Mouse (Mus musculus) frontal cortex, adult 2 months (tissue): ENCODE measurements around the gene Ifng. TPM values are rescaled to one million over a fixed set of nuclear protein-coding genes. Genes with fewer than 3 reads are reported as not detected.
"Not testable (repeated sequence)": the region's sequence is repeated elsewhere in the genome, so short reads cannot be mapped to it uniquely, and the experiment has no call there.

Experiments
- DNase-seq, 2 experiments: peaks; one replicate each; pipeline ENCODE4 v3.0.0; 2022; ENCODE audit warnings: low spot score in 1 of 2; ENCODE audit errors: extremely low spot score in 1 of 2
- polyA plus RNA-seq: library from polyadenylated mRNA; depleted of rRNA; stranded (reverse); fragments of >200 nt; gene quantifications from 2 replicates; pipeline ENCODE4 v1.2.3, GENCODE M21; 2012; rRNA removed

The Ifng gene
- 0.10 TPM in 1 of 2 replicates, not detected in the other for polyA plus RNA-seq

DNA sequence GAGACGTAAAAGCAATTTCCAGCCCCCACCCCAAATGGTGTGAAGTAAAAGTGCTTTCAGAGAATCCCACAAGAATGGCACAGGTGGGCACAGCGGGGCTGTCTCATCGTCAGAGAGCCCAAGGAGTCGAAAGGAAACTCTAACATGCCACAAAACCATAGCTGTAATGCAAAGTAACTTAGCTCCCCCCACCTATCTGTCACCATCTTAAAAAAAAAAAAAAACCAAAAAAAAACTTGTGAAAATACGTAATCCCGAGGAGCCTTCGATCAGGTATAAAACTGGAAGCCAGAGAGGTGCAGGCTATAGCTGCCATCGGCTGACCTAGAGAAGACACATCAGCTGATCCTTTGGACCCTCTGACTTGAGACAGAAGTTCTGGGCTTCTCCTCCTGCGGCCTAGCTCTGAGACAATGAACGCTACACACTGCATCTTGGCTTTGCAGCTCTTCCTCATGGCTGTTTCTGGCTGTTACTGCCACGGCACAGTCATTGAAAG, at the start of gene Ifng:
Ifng (plus strand) TSS at position 305 of the 499 bp plus-strand sequence.
- DNase-seq: no peak

DNA sequence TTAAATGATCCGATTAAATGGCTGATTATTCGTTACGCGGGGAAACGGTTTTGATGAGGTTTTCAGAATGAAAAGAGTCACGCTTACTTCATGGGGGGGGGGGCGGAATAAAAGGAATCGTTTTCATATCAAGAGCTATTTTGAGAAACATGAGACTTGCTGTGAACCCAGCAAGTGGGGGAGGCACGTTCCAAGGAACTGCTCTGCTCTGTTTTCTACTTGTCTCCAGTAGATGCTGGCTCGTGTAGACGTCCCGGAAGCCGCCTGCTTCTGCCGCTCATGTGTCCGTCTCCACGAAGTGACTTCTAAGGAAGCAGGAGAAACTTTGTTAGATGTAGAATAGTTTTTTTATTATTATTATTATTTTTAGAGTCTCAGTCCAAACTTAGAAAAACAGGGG, 40.9 kb upstream of the Ifng start:
- DNase-seq: peak in 1 of 2 experiments; percentile 17

DNA sequence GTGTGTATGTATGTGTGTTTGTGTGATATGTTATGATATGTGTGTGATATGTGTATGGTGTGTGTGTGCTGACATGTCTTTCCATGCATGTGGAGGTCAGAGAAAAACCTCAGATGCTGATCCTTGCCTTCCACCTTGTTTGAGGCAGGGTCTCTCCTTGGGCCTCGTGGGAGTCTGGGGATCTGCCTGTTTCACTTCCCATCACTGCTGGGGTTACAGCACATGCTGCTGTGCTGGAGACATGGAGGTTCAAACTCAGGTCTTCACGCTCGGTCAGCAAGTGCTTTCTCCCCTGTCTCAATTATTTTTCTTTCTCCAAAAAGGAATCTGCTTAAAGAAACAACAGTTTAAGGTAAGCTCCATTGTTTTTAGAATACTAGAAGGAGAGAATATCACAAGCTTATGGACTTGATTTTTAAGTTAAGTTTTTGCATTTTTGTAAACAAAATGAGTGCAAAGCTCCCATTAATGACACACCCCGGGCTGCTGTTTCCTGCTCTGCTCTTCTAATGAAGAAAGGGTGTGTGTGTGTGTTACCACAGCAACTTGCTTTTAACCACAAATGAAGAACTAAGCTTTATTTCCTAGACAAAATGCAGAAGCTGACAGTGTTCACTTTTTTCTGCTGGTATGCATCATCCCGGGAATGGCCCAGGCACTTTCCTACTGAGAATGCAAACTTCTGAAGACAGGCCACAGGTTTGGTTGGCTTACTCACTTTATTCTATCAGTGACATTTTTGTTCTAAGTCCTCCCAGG, 34.2 kb upstream of the Ifng start:
- DNase-seq: no peak

DNA sequence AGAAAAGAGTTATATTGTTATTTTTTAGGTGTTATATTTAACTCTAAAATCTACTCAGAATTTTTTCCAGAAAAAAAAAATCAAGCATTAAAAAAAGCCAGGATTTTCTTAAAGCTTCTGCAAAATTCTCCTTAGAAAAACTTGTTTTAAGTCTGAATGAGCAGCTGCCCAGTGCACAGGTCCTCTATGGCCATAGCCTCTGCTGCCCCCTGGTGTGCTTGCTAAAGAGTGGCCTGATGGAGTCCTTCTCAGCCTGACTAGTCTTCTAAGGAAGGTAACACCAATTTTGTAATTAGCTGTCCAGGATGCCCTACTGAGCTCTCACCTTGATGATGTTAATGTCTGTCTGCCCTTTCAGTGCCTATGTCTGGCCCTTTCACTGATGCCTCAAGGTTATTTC, 29.5 kb upstream of the Ifng start:
- no peak for DNase-seq

DNA sequence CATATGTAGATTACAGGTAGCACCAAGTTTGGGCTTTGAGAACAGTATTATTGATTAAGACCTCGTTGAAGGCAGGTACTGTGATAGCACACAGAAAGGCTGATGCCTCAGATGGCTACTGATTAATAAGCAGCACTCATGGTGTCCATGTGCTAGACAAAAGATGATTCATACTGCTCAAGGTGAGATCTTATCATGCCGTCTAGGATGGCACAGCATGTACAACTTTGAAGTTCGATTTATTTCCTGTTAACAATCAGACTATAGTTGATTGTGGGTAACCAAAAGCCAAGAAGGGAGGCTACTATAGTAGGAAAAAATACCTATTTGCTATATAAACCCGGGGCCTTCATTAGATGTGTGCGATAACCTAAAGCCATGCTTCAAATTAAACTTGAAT, 28.1 kb upstream of the Ifng start:
- DNase-seq: no peak

DNA sequence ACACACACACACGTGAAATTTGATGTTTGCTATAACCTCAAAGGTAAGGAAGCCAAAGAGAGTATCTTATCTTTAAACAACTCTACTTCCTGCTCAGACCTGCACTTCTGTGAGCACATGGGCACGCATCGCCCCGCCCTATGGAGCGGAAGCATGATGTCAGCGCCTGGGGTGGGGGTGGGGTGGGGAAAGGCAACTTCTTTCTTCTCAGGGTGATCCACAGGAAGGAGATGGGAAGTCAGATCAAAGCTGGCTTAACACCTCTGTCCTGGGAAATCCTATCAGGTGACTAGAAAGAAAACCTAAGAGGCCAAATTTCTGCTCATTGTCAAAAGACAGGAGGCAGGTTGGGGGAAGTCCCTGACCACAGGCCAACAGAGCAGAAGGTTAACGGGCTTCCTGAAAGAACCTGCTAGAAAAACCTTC, 21.8 kb upstream of the Ifng start:
- DNase-seq: no peak

DNA sequence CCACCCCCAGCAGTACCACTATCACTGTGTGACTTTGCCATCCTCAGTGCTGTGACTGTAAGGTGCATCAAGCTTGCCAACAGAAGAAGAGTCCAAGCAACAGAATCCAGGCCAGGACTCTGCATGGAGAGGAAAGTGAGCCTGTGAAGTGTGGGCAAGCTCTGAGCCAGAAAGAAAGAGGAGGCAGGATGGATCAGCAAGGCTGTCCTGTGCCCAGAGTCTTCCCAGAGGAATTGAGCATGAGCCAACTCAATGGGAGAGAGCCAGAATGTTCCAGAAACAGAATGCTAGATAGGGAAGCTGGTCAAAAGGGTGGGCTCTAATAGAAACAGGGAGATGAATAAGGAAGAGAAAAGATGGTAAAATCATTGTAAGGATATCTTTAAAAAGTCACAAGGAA, 19.9 kb upstream of the Ifng start:
- DNase-seq: no peak

DNA sequence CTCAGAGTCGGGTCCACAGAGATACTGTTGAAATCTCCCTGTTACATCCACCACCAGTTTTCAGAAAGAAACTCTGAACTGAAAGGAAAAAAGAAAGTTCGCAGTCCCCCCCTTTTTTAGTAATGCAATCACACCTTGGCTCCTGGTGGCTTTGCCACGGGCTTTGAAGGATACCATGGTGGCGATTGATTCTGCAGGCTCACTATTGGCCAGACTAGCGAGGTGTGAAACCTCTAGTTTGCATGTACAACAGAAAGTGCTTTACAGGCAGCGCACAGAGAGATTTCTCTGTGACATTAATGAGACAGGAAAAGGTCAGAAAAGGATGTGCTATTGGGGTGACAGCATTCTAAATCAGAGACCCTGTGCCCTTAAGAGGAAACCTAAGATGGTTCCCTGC, 5.3 kb upstream of the Ifng start:
- DNase-seq: no peak

DNA sequence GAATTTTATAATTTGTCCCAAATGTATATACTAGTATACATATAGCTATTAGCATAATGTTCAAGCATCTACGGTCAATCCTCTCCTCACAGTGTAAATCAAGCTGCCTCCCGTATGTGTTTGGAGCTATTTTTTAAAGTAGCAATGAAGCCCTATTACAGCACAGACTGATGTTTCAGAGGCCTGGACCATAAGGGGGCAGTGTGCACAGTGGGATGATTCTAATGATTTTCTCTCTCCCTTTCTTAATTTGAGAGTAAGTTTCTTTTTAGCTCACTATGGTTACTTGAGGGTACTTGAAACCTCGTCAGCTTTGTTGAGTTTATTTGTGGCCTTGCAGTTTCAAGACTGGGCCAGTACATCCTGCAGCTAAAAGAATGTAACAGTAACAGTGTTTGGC, 1.1 kb downstream of the Ifng start:
- DNase-seq: peak in 1 of 2 experiments; percentile 39

DNA sequence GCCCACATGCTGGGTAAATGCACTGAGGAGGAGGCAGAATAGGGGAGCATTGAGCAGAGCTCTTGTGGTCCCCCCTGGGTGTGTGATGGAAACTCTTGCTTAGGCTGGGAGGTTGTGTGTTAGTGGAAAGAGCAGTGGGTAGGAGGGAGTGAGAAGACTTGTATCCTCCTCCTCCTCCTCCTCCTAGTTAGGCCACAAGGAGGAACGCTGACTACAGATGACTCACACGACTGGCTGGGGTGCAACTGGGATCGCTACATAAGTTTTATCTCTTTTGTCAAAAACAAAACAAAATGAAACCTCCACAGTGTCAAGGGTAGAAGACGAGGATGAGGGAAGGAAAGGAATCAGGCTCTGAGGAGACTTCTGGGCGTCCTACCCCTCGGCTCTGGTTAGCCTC, 2.2 kb downstream of the Ifng start:
- DNase-seq: peak in 1 of 2 experiments; percentile 9

DNA sequence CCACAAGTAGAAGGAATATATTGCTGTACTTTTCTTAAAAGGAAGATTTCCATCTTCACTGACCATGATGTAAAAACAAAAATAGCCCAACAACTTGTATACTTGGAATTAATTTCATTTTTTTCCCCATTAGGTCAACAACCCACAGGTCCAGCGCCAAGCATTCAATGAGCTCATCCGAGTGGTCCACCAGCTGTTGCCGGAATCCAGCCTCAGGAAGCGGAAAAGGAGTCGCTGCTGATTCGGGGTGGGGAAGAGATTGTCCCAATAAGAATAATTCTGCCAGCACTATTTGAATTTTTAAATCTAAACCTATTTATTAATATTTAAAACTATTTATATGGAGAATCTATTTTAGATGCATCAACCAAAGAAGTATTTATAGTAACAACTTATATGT, 4.2 kb downstream of the Ifng start:
- DNase-seq: no peak

DNA sequence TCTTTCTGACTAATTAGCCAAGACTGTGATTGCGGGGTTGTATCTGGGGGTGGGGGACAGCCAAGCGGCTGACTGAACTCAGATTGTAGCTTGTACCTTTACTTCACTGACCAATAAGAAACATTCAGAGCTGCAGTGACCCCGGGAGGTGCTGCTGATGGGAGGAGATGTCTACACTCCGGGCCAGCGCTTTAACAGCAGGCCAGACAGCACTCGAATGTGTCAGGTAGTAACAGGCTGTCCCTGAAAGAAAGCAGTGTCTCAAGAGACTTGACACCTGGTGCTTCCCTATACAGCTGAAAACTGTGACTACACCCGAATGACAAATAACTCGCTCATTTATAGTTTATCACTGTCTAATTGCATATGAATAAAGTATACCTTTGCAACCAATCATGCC, 4.7 kb downstream of the Ifng start:
- DNase-seq: no peak

DNA sequence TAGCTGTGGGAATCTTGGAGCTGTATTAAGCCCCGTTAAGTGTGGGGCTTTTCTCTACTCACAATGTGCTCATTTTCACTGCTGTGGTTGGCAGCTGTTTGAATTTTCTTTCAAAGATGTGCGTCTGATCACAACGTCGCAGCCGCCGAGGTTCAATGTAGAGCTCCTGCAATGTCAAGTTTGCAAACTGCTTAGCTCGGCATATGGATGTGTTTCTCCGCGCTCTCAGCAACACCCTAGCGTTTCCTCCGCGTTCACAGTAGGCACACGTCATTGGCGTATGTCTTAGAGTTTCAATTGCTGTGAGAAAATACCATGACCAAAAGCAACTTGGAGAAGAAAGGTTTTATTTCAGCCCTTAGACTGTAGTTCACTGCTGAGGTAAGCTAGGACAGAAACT, 5.1 kb downstream of the Ifng start:
- DNase-seq: peak in 1 of 2 experiments; percentile 29

DNA sequence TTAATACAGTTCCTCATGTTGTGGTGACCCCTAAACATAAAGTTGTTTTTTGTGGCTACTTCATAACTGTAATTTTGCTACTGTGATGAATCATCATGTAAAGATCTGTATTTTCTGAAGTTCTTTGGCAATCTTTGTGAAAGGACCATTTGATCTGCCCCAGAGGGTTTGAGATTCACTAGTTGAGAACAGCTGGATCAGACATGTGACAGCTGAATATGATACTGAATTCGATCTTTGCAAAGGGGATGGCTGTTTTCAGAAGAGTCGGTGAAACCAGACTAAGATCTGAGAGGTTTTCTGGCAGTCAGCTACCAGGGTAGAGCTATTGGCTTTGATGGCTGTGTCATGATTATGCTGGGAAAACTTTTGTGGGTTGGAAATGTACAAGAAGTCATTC, 10.9 kb downstream of the Ifng start:
- no peak for DNase-seq

DNA sequence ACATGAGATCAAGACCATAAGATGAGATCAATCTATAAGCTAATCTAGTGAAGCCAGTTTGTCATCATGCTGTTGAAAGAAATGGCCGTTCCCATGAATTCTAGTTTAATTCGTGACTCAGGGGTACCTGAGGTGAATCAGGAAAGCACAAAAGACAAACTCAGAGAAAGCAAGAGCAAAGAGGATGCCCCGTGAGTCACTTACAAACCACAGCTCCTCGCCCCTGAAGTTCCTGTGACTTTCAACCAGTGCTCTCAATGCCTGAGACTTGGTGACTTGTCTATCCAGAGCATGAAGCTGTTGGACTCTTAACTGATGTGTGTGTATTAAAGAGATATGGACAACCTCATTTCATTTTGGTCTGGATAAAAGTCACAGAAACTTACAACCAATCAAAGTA, 17.9 kb downstream of the Ifng start:
- DNase-seq: no peak

DNA sequence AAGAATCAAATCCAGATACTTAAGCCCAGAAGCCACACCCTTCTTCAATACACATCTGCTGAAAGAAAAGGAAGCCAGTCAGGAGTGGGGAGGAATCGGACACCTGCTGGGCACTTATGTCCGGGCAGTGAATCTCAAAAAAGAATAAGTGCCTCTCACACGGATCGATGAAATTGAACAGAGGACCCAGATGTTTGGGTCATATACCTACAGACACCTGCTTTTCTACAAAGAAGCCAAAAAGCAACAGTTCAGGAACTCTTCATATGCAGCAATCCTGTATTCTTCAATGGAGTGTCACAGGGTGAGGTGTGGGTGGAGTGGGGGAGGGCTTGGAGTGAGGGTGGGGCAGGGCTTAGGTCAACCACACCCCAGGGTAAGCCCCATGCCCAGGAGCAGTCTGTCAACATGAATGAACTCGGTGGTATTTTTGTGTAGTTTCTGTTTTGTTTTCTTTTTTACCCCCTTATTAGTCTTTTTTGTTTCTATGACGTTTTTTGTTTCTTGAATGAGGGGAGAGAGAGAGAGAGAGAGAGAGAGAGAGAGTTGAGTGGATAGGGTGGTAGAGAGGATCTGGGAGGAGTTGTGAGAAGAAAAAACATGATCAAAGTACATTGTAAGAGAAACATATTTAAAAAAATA, 20.4 kb downstream of the Ifng start:
- no peak for DNase-seq

DNA sequence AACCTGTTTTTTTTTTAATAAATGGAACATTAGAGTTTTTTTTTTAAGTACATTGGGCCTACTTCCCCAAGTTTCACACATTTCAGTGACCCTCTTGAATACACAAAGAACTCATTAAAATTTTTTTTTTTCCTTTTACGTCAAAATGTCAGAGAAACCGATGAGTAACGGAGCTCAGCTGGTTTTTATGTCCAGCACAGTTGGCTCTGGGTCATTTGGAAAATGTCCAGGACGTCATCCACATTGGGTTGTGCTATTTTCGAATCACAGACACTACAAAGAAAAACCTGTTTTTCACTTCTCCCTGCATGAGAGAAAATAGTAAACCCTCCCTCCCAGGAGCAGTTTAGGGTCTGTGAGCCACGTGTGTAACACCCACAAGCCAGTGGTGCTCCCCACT, 25.6 kb downstream of the Ifng start:
- no peak for DNase-seq

DNA sequence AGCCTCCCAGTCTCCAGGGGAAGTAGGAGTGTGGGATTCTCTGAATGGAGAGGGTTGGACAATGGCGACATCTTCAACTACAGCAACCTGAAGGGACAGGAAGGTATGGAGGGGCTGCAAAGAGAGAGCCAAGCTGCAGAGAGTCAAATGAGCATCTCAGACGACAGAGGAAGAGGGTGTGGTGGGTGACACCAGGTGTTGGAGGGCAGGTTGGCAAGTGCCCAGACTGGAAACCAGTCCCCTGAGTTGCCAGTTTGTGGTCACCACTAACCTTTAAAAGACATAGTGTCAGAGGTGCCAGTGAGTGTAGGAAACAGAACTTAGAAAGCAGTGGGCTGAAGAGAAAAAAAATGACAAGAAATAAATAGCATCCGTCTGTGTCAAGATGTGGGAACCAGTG, 28.2 kb downstream of the Ifng start:
- no peak for DNase-seq

DNA sequence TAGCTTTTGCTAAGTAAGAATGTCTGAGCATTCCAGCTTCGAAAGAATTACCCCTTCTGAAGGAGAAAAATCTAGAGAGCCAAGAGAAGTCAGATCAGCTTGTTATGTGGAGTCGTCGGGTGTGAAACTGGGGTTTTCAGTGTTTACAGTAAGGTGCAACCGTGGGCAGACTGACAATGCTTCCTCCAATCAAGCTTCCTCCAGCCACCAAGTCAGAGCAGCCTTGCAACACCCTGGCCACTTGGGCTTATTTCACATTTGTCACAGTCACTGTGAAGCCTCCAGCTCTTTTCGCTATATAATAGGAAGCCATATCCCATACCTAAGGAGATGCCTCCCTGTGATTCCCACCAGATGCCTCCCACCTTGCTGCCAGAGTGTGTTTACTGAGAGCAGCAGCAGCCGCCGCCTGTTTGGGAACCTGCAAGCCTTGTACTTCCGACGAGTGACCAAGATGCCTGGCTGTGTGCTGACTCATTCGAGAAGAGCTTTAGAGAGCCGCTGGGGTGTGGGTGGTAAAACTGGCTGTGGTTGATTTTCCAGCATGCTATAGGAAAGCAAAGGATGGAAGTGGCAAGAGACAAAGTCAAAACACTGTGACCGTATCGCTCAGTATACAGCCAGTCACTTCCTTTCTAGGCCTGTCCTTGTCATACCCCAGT, 29.6 kb downstream of the Ifng start:
- peak; percentile 33 to 74 for DNase-seq

DNA sequence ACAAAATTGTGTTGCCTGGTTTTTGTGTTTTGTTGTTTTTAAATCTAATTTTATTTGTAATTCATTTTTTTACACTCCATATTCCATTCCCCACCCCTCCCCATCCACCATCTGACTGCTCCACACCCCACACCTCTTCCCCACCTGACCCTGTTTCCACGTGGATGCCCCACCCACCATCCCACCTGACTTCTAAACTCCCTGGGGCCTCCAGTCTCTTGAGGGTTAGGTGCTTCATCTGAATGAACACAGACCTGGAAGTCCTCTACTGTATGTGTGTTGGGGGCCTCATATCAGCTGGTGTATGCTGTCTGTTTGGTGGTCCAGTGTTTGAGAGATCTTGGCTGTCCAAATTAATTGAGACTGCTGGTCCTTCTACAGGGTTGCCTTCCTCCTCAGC, 32.0 kb downstream of the Ifng start:
- not testable (repeated sequence) for DNase-seq

DNA sequence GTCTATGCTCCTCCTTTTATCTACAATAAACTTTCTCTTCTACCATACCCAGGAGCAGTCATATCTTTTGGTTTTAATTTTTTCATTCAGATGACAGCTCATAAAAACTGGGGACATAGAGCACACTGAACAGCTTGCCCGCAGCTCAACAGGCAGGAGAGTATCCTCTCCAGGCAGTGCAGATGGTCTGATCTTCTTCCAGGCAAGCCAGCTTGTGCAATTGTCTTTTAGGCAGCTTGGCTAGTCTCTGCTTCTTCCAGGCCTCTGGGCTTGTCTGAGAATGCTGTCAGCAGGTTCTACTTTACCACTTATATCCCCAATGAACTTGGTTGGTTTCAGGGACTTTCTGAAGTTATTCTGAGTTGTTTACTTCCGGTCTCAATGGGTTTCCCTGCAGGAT, 35.9 kb downstream of the Ifng start:
- peak in 1 of 2 experiments; percentile 25 for DNase-seq

DNA sequence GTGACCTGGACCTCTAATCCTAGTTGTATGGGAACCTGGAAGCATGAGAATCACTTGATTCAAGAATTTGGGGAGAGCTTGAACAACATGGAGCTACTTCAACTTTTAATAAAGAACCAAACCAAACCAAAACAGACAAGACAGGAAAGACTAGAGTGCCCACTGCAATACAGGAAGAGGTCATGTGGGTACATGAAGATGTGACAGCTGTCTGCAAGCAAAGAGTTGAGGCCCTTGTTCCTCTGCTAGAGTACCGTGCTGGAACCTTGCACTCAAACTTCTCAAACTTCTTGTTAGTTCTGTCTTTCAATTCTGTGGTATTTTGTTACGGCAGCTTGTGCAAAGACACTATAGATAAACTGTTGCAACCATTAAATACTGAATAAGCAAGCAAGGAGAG, 36.5 kb downstream of the Ifng start:
- no peak for DNase-seq
